8 mouse cellular contexts compared by ENCODE assay signal in genomic region chr6:87621281-87621680, GRCm38 (mm10). TPM values are rescaled to one million over a fixed set of nuclear protein-coding genes. Genes with fewer than 3 reads are reported as not detected.
DNase-seq lines count a peak whose midpoint lies in the region; ATAC-seq and TF ChIP-seq lines count a peak whose summit lies in the region.

No protein-coding gene starts in this region.

- H3K36me3 ChIP-seq in forebrain, embryonic 14.5 days (ENCODE audit: control insufficient read depth, insufficient read depth, low read length), result no peaks in the 10 kb centered on the region
- H3K36me3 ChIP-seq in kidney, adult 2 months (ENCODE audit: control insufficient read depth, insufficient read depth, low read length), result no peaks in the 10 kb centered on the region
- H3K36me3 ChIP-seq in midbrain, postnatal 0 days (ENCODE audit: insufficient read depth, low read length), result no peaks in the 10 kb centered on the region

- no peak for TF ChIP-seq POLR2A in kidney, adult 2 months (IDR thresholded peaks at IDR 0.05; ENCODE audit: low read depth, low read length)

- no peak overlapping the region for H3K9ac ChIP-seq in forebrain, embryonic 14.5 days (ENCODE audit: low read length)
- H3K9ac ChIP-seq in midbrain, postnatal 0 days (replicated peaks; ENCODE audit: low read length, poor library complexity, severe bottlenecking), result no peak overlapping the region

- peak overlapping the region; percentile 44; the same call in 1 of the 2 replicates for H3K27ac ChIP-seq in forebrain, embryonic 14.5 days (ENCODE audit: low read depth, low read length)
- no peak overlapping the region for H3K27ac ChIP-seq in kidney, adult 2 months (ENCODE audit: insufficient read depth, low read depth, low read length)
- H3K27ac ChIP-seq in midbrain, postnatal 0 days (ENCODE audit: low read depth, low read length), result no peak overlapping the region

- WGBS in forebrain, embryonic 14.5 days, result 23% methylated on average over 3 of the region's 3 CpGs
- WGBS in kidney, adult 2 months, result 30% methylated on average over 3 of the region's 3 CpGs
- WGBS in midbrain, postnatal 0 days, result 38% methylated on average over 3 of the region's 3 CpGs

- peak; percentile 7 for DNase-seq in gastrocnemius, adult 18-20 months (ENCODE audit: low spot score)
- DNase-seq in gastrocnemius, postnatal 36 days, result no peak
- peak; percentile 86 for DNase-seq in adipocyte (ENCODE audit: low spot score)
- DNase-seq in forebrain, embryonic 14.5 days (ENCODE audit: low spot score), result peak; percentile 88
- DNase-seq in kidney, adult 2 months, result peak; percentile 47
- peak; percentile 87 for DNase-seq in midbrain, postnatal 0 days (ENCODE audit: low spot score)
- no peak for DNase-seq in layer of hippocampus, adult 8-10 months (ENCODE audit: low spot score in 2 of 2)
- DNase-seq in right cerebral cortex, adult 18-20 months, result no peak

- H3K4me1 ChIP-seq in forebrain, embryonic 14.5 days (ENCODE audit: control insufficient read depth, insufficient read depth, low read length), result peaks cover 4% of the 10 kb centered on the region
- no peaks in the 10 kb centered on the region for H3K4me1 ChIP-seq in kidney, adult 2 months (ENCODE audit: control insufficient read depth, insufficient read depth, low read length)
- no peaks in the 10 kb centered on the region for H3K4me1 ChIP-seq in midbrain, postnatal 0 days (ENCODE audit: insufficient read depth, low read length)

- no peak for TF ChIP-seq CTCF in kidney, adult 2 months (conservative IDR thresholded peaks at IDR 0.05; ENCODE audit: insufficient read depth, insufficient read length, low read depth, low read length)
- no peak for TF ChIP-seq CTCF in midbrain, postnatal 0 days (IDR thresholded peaks at IDR 0.05)

- peak; percentile 92 for ATAC-seq in forebrain, embryonic 14.5 days
- ATAC-seq in midbrain, postnatal 0 days (ENCODE audit: low FRiP score), result 0 out of 2 replicates have a peak, but pooled peaks have one; percentile 56

- intact Hi-C loops in gastrocnemius, postnatal 36 days (cut with DNase I), result no loop called here

- H3K4me3 ChIP-seq in forebrain, embryonic 14.5 days (ENCODE audit: low read depth, low read length), result no peak overlapping the region
- no peak overlapping the region for H3K4me3 ChIP-seq in kidney, adult 2 months (ENCODE audit: insufficient read depth, low read depth, low read length)
- no peak overlapping the region for H3K4me3 ChIP-seq in midbrain, postnatal 0 days (ENCODE audit: low read depth, low read length)

- H3K9me3 ChIP-seq in forebrain, embryonic 14.5 days (replicated peaks; ENCODE audit: control insufficient read depth, low read length), result no peaks in the 10 kb centered on the region
- no peaks in the 10 kb centered on the region for H3K9me3 ChIP-seq in midbrain, postnatal 0 days (ENCODE audit: low read length)

- no peak overlapping the region for H3K4me2 ChIP-seq in forebrain, embryonic 14.5 days (ENCODE audit: low read length)
- no peak overlapping the region for H3K4me2 ChIP-seq in midbrain, postnatal 0 days (ENCODE audit: low read depth, low read length, poor library complexity, severe bottlenecking)

- no peaks in the 10 kb centered on the region for H3K27me3 ChIP-seq in forebrain, embryonic 14.5 days (replicated peaks; ENCODE audit: control insufficient read depth, insufficient read depth, low read length)
- no peaks in the 10 kb centered on the region for H3K27me3 ChIP-seq in kidney, adult 2 months (replicated peaks; ENCODE audit: control insufficient read depth, insufficient read depth, low read length)
- H3K27me3 ChIP-seq in midbrain, postnatal 0 days (ENCODE audit: insufficient read depth, low read length), result no peaks in the 10 kb centered on the region

RNA-seq across cellular contexts. Expression of gene Prokr1, which starts 30.7 kb away (rescaled TPM):
- total RNA-seq in gastrocnemius, adult 18-20 months (2021), result 1 to 10 TPM in 1 of 2 experiments, under 1 TPM in 1; 0.98 to 1.5 TPM
- 1 to 10 TPM; 1.9 to 3.1 TPM for total RNA-seq in gastrocnemius, postnatal 36 days (2021)
- polyA plus RNA-seq in forebrain, embryonic 14.5 days (2014; fragmentation: Nextera tagmentation; extraction: Ambion mirVana), result 3.1 and 3.2 TPM in 2 replicates
- polyA plus RNA-seq in kidney, adult 2 months (2012; rRNA removed), result 0.19 and 0.22 TPM in 2 replicates
- 2.7 and 3.4 TPM in 2 replicates for total RNA-seq in midbrain, postnatal 0 days (2014; rRNA removed)
- 1.3 and 1.5 TPM in 2 replicates for polyA plus RNA-seq in midbrain, postnatal 0 days (2015; fragmentation: Nextera tagmentation; extraction: Ambion mirVana)
- 1 to 10 TPM in 1 of 4 experiments, under 1 TPM in 1, not detected in 2; 0.11 to 1.1 TPM for total RNA-seq in layer of hippocampus, adult 8-10 months (2022)

RNA-seq across cellular contexts. Expression of gene Aplf, which starts 50.7 kb away (rescaled TPM):
- total RNA-seq in gastrocnemius, adult 18-20 months (2021), result 1 to 10 TPM; 2.7 to 3.2 TPM
- total RNA-seq in gastrocnemius, postnatal 36 days (2021), result 1 to 10 TPM; 2.8 to 3.4 TPM
- 14.9 and 15.4 TPM in 2 replicates for polyA plus RNA-seq in forebrain, embryonic 14.5 days (2014; fragmentation: Nextera tagmentation; extraction: Ambion mirVana)
- polyA plus RNA-seq in kidney, adult 2 months (2012; rRNA removed), result 2.6 TPM in 2 replicates
- total RNA-seq in midbrain, postnatal 0 days (2014; rRNA removed), result 4.2 and 5.5 TPM in 2 replicates
- polyA plus RNA-seq in midbrain, postnatal 0 days (2015; fragmentation: Nextera tagmentation; extraction: Ambion mirVana), result 4.4 and 5.0 TPM in 2 replicates
- 1 to 10 TPM; 6.2 to 9.4 (median 7.9) TPM for total RNA-seq in layer of hippocampus, adult 8-10 months (2022)

Comparison
In these comparisons a context has a peak if more than half of its experiments do, and no peak if none do; other contexts are left out.
1. DNase-seq: peak in gastrocnemius, adult 18-20 months (single experiment), adipocyte (single experiment), forebrain, embryonic 14.5 days (single experiment), kidney, adult 2 months (single experiment) and midbrain, postnatal 0 days (single experiment); none in gastrocnemius, postnatal 36 days (0 of 2), layer of hippocampus, adult 8-10 months (0 of 2) and right cerebral cortex, adult 18-20 months (single experiment).